Mouse (Mus musculus) heart, adult 2 months (tissue): ENCODE measurements around the gene Tcf20.

Experiments used
- CTCF ChIP-seq: fragments of 200-600 bp; IDR thresholded peaks from 2 replicates; pipeline ENCODE4 v1.8.1; 2022; ENCODE audit warnings: antibody characterized with exemption, mild to moderate bottlenecking, moderate library complexity
- EP300 ChIP-seq: fragments of 200-500 bp; IDR thresholded peaks from 2 replicates; pipeline ENCODE4 v1.6.1; 2011; ENCODE audit warnings: low read depth, low read length, control low read depth; ENCODE audit not compliant: insufficient read depth
- POLR2A ChIP-seq: fragments of 200-500 bp; IDR thresholded peaks from 2 replicates; pipeline ENCODE4 v1.6.1; 2011; ENCODE audit warnings: mild to moderate bottlenecking, low read depth, low read length, control low read depth; ENCODE audit not compliant: insufficient read depth

- TF ChIP-seq POLR2A (no peak), CTCF (no peak), EP300 (no peak)
These were observed 19.2 kb downstream of the Tcf20 start for GRCm38 (mm10) chr15:82968449-82968848.
